Mouse (Mus musculus) liver, embryonic 15.5 days (tissue): ENCODE data around the gene Ccdc105. TPM values are rescaled to one million over a fixed set of nuclear protein-coding genes. Genes with fewer than 3 reads are reported as not detected.

Source experiments
- ATAC-seq: fragments of 200-750 bp; cut with Nextera tagmentation; 2 replicates; pipeline ENCODE4 v1.8.0; 2017; ENCODE audit warnings: moderate number of reproducible peaks, mild to moderate bottlenecking, moderate library complexity; ENCODE audit not compliant: insufficient read depth
- H3K27ac ChIP-seq: fragments of 300-500 bp; sonication (generic); replicated peaks from 2 replicates; pipeline ENCODE4 v1.5.1; 2015; ENCODE audit warnings: mild to moderate bottlenecking, inconsistent platforms
- H3K27me3 ChIP-seq: fragments of 300-500 bp; sonication (generic); 2 replicates; pipeline ENCODE4 v1.6.1; 2015; ENCODE audit warnings: mild to moderate bottlenecking, inconsistent platforms
- H3K36me3 ChIP-seq: fragments of 300-500 bp; sonication (generic); replicated peaks from 2 replicates; pipeline ENCODE4 v1.6.1; 2015; ENCODE audit warnings: moderate library complexity, mild to moderate bottlenecking, inconsistent platforms
- H3K4me1 ChIP-seq: fragments of 300-500 bp; sonication (generic); replicated peaks from 2 replicates; pipeline ENCODE4 v1.6.1; 2015; ENCODE audit warnings: inconsistent platforms
- H3K4me2 ChIP-seq: fragments of 300-500 bp; sonication (generic); 2 replicates; pipeline ENCODE4 v1.6.1; 2015; ENCODE audit warnings: moderate library complexity, mild to moderate bottlenecking, inconsistent platforms
- H3K4me3 ChIP-seq: fragments of 300-500 bp; sonication (generic); replicated peaks from 2 replicates; pipeline ENCODE4 v1.5.1; 2015; ENCODE audit warnings: mild to moderate bottlenecking, inconsistent platforms
- H3K9ac ChIP-seq: fragments of 300-500 bp; sonication (generic); 2 replicates; pipeline ENCODE4 v1.6.1; 2015; ENCODE audit warnings: moderate library complexity, mild to moderate bottlenecking, inconsistent platforms
- H3K9me3 ChIP-seq: fragments of 300-500 bp; sonication (generic); replicated peaks from 2 replicates; pipeline ENCODE4 v1.6.1; 2016; ENCODE audit warnings: inconsistent platforms
- WGBS: fragments of 180-500 bp; shearing (Covaris S2); methylation state at CpG from one replicate; pipeline ENCODE4 v1.1.7; 2015; ENCODE audit warnings: mixed read lengths; ENCODE audit not compliant: insufficient replicate concordance; 5-methylcytosine and 5-hydroxymethylcytosine counted together
- polyA plus RNA-seq: library from polyadenylated mRNA; unstranded; fragments of >200 nt; fragmentation: Nextera tagmentation; extraction: Ambion mirVana; gene quantifications from 2 replicates; pipeline ENCODE4 v1.2.1, GENCODE M21; 2015

The Ccdc105 gene
- not detected in 2 replicates for polyA plus RNA-seq

GRCm38 (mm10) chr10:78752452-78753191 is at the start of gene Ccdc105:
Gene Ccdc105 (minus strand): TSS chr10:78753065.
- no peaks in the 10 kb centered on the region for H3K9me3 ChIP-seq
- WGBS: 3% methylated on average over 60 of the region's 61 CpGs
- ATAC-seq: no peak
- H3K4me1 ChIP-seq: no peaks in the 10 kb centered on the region
- no peaks in the 10 kb centered on the region for H3K36me3 ChIP-seq
- H3K4me2 ChIP-seq: peak within 1 kb of the TSS; percentile 52
- peak within 1 kb of the TSS; percentile 29 for H3K4me3 ChIP-seq
- H3K27ac ChIP-seq: no peak within 1 kb of the TSS
- peaks cover 28% of the 10 kb centered on the region for H3K27me3 ChIP-seq
- no peak within 1 kb of the TSS for H3K9ac ChIP-seq

GRCm38 (mm10) chr10:78801449-78801848 is 48.6 kb upstream of the Ccdc105 start:
- Histone ChIP-seq H3K4me2 (no peak overlapping the region), H3K9ac (no peak overlapping the region), H3K4me1 (no peaks in the 10 kb centered on the region), H3K27ac (no peak overlapping the region), H3K27me3 (no peaks in the 10 kb centered on the region), H3K9me3 (no peaks in the 10 kb centered on the region), H3K4me3 (no peak overlapping the region), H3K36me3 (no peaks in the 10 kb centered on the region)
- ATAC-seq: no peak
- 58% methylated on average over 2 of the region's 2 CpGs for WGBS

- Histone ChIP-seq H3K9ac (no peak overlapping the region), H3K27me3 (no peaks in the 10 kb centered on the region), H3K4me3 (no peak overlapping the region), H3K4me1 (no peaks in the 10 kb centered on the region), H3K4me2 (no peak overlapping the region), H3K36me3 (no peaks in the 10 kb centered on the region), H3K27ac (no peak overlapping the region), H3K9me3 (no peaks in the 10 kb centered on the region)
- no peak for ATAC-seq
- 9% methylated on average over 1 of the region's 1 CpGs for WGBS
Measured at GRCm38 (mm10) chr10:78790561-78790960, 37.7 kb upstream of the Ccdc105 start.

GRCm38 (mm10) chr10:78787566-78788087 is 34.8 kb upstream of the Ccdc105 start:
- H3K27me3 ChIP-seq: no peaks in the 10 kb centered on the region
- no peak overlapping the region for H3K4me3 ChIP-seq
- no peak overlapping the region for H3K27ac ChIP-seq
- no peaks in the 10 kb centered on the region for H3K4me1 ChIP-seq
- ATAC-seq: no peak
- no peaks in the 10 kb centered on the region for H3K36me3 ChIP-seq
- H3K9me3 ChIP-seq: no peaks in the 10 kb centered on the region
- peak overlapping the region; percentile 29; the same call in 1 of the 2 replicates for H3K4me2 ChIP-seq
- H3K9ac ChIP-seq: no peak overlapping the region
- 11% methylated on average over 22 of the region's 22 CpGs for WGBS

GRCm38 (mm10) chr10:78779981-78780651 is 27.3 kb upstream of the Ccdc105 start, which contains the start of gene Slc1a6:
Gene Slc1a6 (plus strand): TSS chr10:78780496.
- Histone ChIP-seq H3K9ac (no peak within 1 kb of the TSS), H3K27ac (no peak within 1 kb of the TSS), H3K4me1 (no peaks in the 10 kb centered on the region), H3K4me2 (peak within 1 kb of the TSS; percentile 63), H3K9me3 (no peaks in the 10 kb centered on the region), H3K4me3 (peak within 1 kb of the TSS; percentile 40), H3K27me3 (peaks cover 28% of the 10 kb centered on the region), H3K36me3 (no peaks in the 10 kb centered on the region)
- no peak for ATAC-seq
- WGBS: 2% methylated on average over 48 of the region's 54 CpGs

- WGBS: 44% methylated on average over 9 of the region's 9 CpGs
- Histone ChIP-seq H3K27ac (no peak overlapping the region), H3K9ac (no peak overlapping the region), H3K9me3 (no peaks in the 10 kb centered on the region), H3K4me1 (no peaks in the 10 kb centered on the region), H3K4me2 (peak overlapping the region; percentile 63), H3K4me3 (peak overlapping the region; percentile 40), H3K36me3 (no peaks in the 10 kb centered on the region), H3K27me3 (peaks cover 28% of the 10 kb centered on the region)
- ATAC-seq: no peak
Measured at GRCm38 (mm10) chr10:78779527-78779926, 26.7 kb upstream of the Ccdc105 start.

GRCm38 (mm10) chr10:78775830-78776229 is 23.0 kb upstream of the Ccdc105 start:
- Histone ChIP-seq H3K36me3 (no peaks in the 10 kb centered on the region), H3K9ac (no peak overlapping the region), H3K27ac (no peak overlapping the region), H3K4me3 (no peak overlapping the region), H3K4me1 (no peaks in the 10 kb centered on the region), H3K4me2 (no peak overlapping the region), H3K27me3 (peaks cover 21% of the 10 kb centered on the region), H3K9me3 (no peaks in the 10 kb centered on the region)
- 45% methylated on average over 4 of the region's 4 CpGs for WGBS
- ATAC-seq: no peak

GRCm38 (mm10) chr10:78765570-78765969 is 12.7 kb upstream of the Ccdc105 start:
- no peaks in the 10 kb centered on the region for H3K27me3 ChIP-seq
- no peak overlapping the region for H3K27ac ChIP-seq
- no peak overlapping the region for H3K4me3 ChIP-seq
- no peak overlapping the region for H3K9ac ChIP-seq
- H3K36me3 ChIP-seq: no peaks in the 10 kb centered on the region
- no peaks in the 10 kb centered on the region for H3K9me3 ChIP-seq
- H3K4me1 ChIP-seq: no peaks in the 10 kb centered on the region
- no peak for ATAC-seq
- H3K4me2 ChIP-seq: no peak overlapping the region
- WGBS: 46% methylated on average over 1 of the region's 1 CpGs

GRCm38 (mm10) chr10:78756021-78756420 is 3.2 kb upstream of the Ccdc105 start:
- Histone ChIP-seq H3K4me2 (no peak overlapping the region), H3K36me3 (no peaks in the 10 kb centered on the region), H3K9me3 (no peaks in the 10 kb centered on the region), H3K4me3 (no peak overlapping the region), H3K27ac (no peak overlapping the region), H3K27me3 (peaks cover 23% of the 10 kb centered on the region), H3K4me1 (no peaks in the 10 kb centered on the region), H3K9ac (no peak overlapping the region)
- no peak for ATAC-seq
- 35% methylated on average over 6 of the region's 6 CpGs for WGBS

GRCm38 (mm10) chr10:78748946-78749345 is 3.9 kb downstream of the Ccdc105 start:
- no peaks in the 10 kb centered on the region for H3K36me3 ChIP-seq
- H3K9ac ChIP-seq: no peak overlapping the region
- H3K27me3 ChIP-seq: peaks cover 40% of the 10 kb centered on the region
- no peak overlapping the region for H3K4me3 ChIP-seq
- no peak overlapping the region for H3K4me2 ChIP-seq
- no peaks in the 10 kb centered on the region for H3K9me3 ChIP-seq
- WGBS: 58% methylated on average over 6 of the region's 6 CpGs
- H3K27ac ChIP-seq: no peak overlapping the region
- H3K4me1 ChIP-seq: no peaks in the 10 kb centered on the region
- no peak for ATAC-seq

- WGBS: 60% methylated on average over 13 of the region's 13 CpGs
- Histone ChIP-seq H3K4me1 (no peaks in the 10 kb centered on the region), H3K9ac (no peak overlapping the region), H3K27ac (no peak overlapping the region), H3K27me3 (peaks cover 37% of the 10 kb centered on the region), H3K9me3 (no peaks in the 10 kb centered on the region), H3K36me3 (no peaks in the 10 kb centered on the region), H3K4me2 (no peak overlapping the region), H3K4me3 (no peak overlapping the region)
- no peak for ATAC-seq
Measured at GRCm38 (mm10) chr10:78748161-78748560, 4.7 kb downstream of the Ccdc105 start.
